Mouse (Mus musculus) kidney, embryonic 16.5 days (tissue): ENCODE data around the gene Tctex1d1. TPM values are rescaled to one million over a fixed set of nuclear protein-coding genes. Genes with fewer than 3 reads are reported as not detected.

Source experiments
- ATAC-seq: fragments of 200-750 bp; cut with Nextera tagmentation; 2 replicates; pipeline ENCODE4 v1.8.0; 2017; ENCODE audit warnings: moderate TSS enrichment; ENCODE audit not compliant: low FRiP score, low TSS enrichment
- H3K27ac ChIP-seq: fragments of 300-500 bp; sonication (generic); 2 replicates; pipeline ENCODE4 v1.5.1; 2014; ENCODE audit warnings: low read length
- H3K27me3 ChIP-seq: fragments of 300-500 bp; sonication (generic); 2 replicates; pipeline ENCODE4 v1.6.1; 2014; ENCODE audit warnings: low read length, control low read depth, mixed read lengths; ENCODE audit not compliant: insufficient read depth
- H3K36me3 ChIP-seq: fragments of 300-500 bp; sonication (generic); 2 replicates; pipeline ENCODE4 v1.6.1; 2014; ENCODE audit warnings: low read length, control low read depth, mixed read lengths; ENCODE audit not compliant: insufficient read depth
- H3K4me1 ChIP-seq: fragments of 300-500 bp; sonication (generic); 2 replicates; pipeline ENCODE4 v1.6.1; 2014; ENCODE audit warnings: low read length, control low read depth, mixed read lengths; ENCODE audit not compliant: insufficient read depth
- H3K4me2 ChIP-seq: fragments of 300-500 bp; sonication (generic); replicated peaks from 2 replicates; pipeline ENCODE4 v1.6.1; 2014; ENCODE audit warnings: low read depth, low read length
- H3K4me3 ChIP-seq: fragments of 300-500 bp; sonication (generic); 2 replicates; pipeline ENCODE4 v1.5.1; 2014; ENCODE audit warnings: mild to moderate bottlenecking, low read length
- H3K9ac ChIP-seq: fragments of 300-500 bp; sonication (generic); replicated peaks from 2 replicates; pipeline ENCODE4 v1.6.1; 2014; ENCODE audit warnings: low read length
- H3K9me3 ChIP-seq: fragments of 300-500 bp; sonication (generic); 2 replicates; pipeline ENCODE4 v1.6.1; 2016; ENCODE audit warnings: low read length, control low read depth
- WGBS: fragments of 180-500 bp; shearing (Covaris S2); extraction: QIAGEN DNeasy Blood & Tissue Kit; methylation state at CpG from one replicate; pipeline ENCODE4 v1.1.7; 2014; 5-methylcytosine and 5-hydroxymethylcytosine counted together
- polyA plus RNA-seq: library from polyadenylated mRNA; unstranded; fragments of >200 nt; fragmentation: Nextera tagmentation; extraction: Ambion mirVana; gene quantifications from 2 replicates; pipeline ENCODE4 v1.2.1, GENCODE M21; 2015

Tctex1d1 gene
- polyA plus RNA-seq, 1 experiment from 2014 or later: 0.61 TPM

GRCm38 (mm10) chr4:102967811-102968210 lies 10.6 kb upstream of the Tctex1d1 start:
- Histone ChIP-seq H3K27me3 (no peaks in the 10 kb centered on the region), H3K4me1 (no peaks in the 10 kb centered on the region), H3K9me3 (no peaks in the 10 kb centered on the region), H3K36me3 (no peaks in the 10 kb centered on the region), H3K4me3 (no peak overlapping the region), H3K4me2 (no peak overlapping the region), H3K9ac (no peak overlapping the region), H3K27ac (no peak overlapping the region)
- ATAC-seq: no peak
- 56% methylated on average over 15 of the region's 15 CpGs for WGBS

GRCm38 (mm10) chr4:102969599-102969998 lies 8.8 kb upstream of the Tctex1d1 start:
- Histone ChIP-seq H3K4me3 (no peak overlapping the region), H3K9me3 (no peaks in the 10 kb centered on the region), H3K4me1 (no peaks in the 10 kb centered on the region), H3K4me2 (no peak overlapping the region), H3K36me3 (no peaks in the 10 kb centered on the region), H3K27me3 (no peaks in the 10 kb centered on the region), H3K9ac (no peak overlapping the region), H3K27ac (no peak overlapping the region)
- 93% methylated on average over 5 of the region's 5 CpGs for WGBS
- no peak for ATAC-seq

GRCm38 (mm10) chr4:102971159-102971558 lies 7.2 kb upstream of the Tctex1d1 start:
- no peaks in the 10 kb centered on the region for H3K36me3 ChIP-seq
- no peak overlapping the region for H3K27ac ChIP-seq
- 74% methylated on average over 5 of the region's 5 CpGs for WGBS
- H3K9me3 ChIP-seq: no peaks in the 10 kb centered on the region
- no peak overlapping the region for H3K9ac ChIP-seq
- ATAC-seq: no peak
- H3K4me1 ChIP-seq: no peaks in the 10 kb centered on the region; the same call in 1 of the 2 replicates
- no peak overlapping the region for H3K4me2 ChIP-seq
- no peaks in the 10 kb centered on the region for H3K27me3 ChIP-seq
- no peak overlapping the region for H3K4me3 ChIP-seq

- no peaks in the 10 kb centered on the region; the same call in 1 of the 2 replicates for H3K4me1 ChIP-seq
- H3K27ac ChIP-seq: no peak overlapping the region
- 84% methylated on average over 3 of the region's 3 CpGs for WGBS
- H3K9ac ChIP-seq: no peak overlapping the region
- H3K4me2 ChIP-seq: no peak overlapping the region
- no peak overlapping the region for H3K4me3 ChIP-seq
- no peaks in the 10 kb centered on the region for H3K36me3 ChIP-seq
- no peaks in the 10 kb centered on the region for H3K27me3 ChIP-seq
- no peak for ATAC-seq
- H3K9me3 ChIP-seq: no peaks in the 10 kb centered on the region
Observed at GRCm38 (mm10) chr4:102972071-102972470, 6.3 kb upstream of the Tctex1d1 start.

GRCm38 (mm10) chr4:102974172-102974571 lies 4.2 kb upstream of the Tctex1d1 start:
- Histone ChIP-seq H3K4me2 (no peak overlapping the region), H3K27ac (no peak overlapping the region), H3K4me3 (no peak overlapping the region), H3K4me1 (peaks cover 12% of the 10 kb centered on the region; the same call in 1 of the 2 replicates), H3K9me3 (no peaks in the 10 kb centered on the region), H3K36me3 (no peaks in the 10 kb centered on the region), H3K9ac (no peak overlapping the region), H3K27me3 (peaks cover 6% of the 10 kb centered on the region; the same call in 1 of the 2 replicates)
- WGBS: 69% methylated on average over 5 of the region's 5 CpGs
- no peak for ATAC-seq

- Histone ChIP-seq H3K27ac (no peak overlapping the region), H3K36me3 (no peaks in the 10 kb centered on the region), H3K4me2 (no peak overlapping the region), H3K9ac (no peak overlapping the region), H3K9me3 (no peaks in the 10 kb centered on the region), H3K4me1 (peaks cover 12% of the 10 kb centered on the region; the same call in 1 of the 2 replicates), H3K27me3 (peaks cover 6% of the 10 kb centered on the region; the same call in 1 of the 2 replicates), H3K4me3 (no peak overlapping the region)
- no peak for ATAC-seq
- WGBS: 46% methylated on average over 12 of the region's 12 CpGs
Observed at GRCm38 (mm10) chr4:102976290-102977275, 1.8 kb upstream of the Tctex1d1 start.

- WGBS: 11% methylated on average over 16 of the region's 16 CpGs
- Histone ChIP-seq H3K4me3 (peak overlapping the region; percentile 21; the same call in 1 of the 2 replicates), H3K9me3 (no peaks in the 10 kb centered on the region), H3K4me1 (peaks cover 12% of the 10 kb centered on the region; the same call in 1 of the 2 replicates), H3K27me3 (peaks cover 6% of the 10 kb centered on the region; the same call in 1 of the 2 replicates), H3K27ac (no peak overlapping the region), H3K9ac (no peak overlapping the region), H3K36me3 (no peaks in the 10 kb centered on the region), H3K4me2 (peak overlapping the region; percentile 58)
- no peak for ATAC-seq
Observed at GRCm38 (mm10) chr4:102977778-102978321, 556 bp upstream of the Tctex1d1 start.

- Histone ChIP-seq H3K4me1 (peaks cover 12% of the 10 kb centered on the region; the same call in 1 of the 2 replicates), H3K9me3 (no peaks in the 10 kb centered on the region), H3K27me3 (peaks cover 6% of the 10 kb centered on the region; the same call in 1 of the 2 replicates), H3K4me2 (peak overlapping the region; percentile 58), H3K4me3 (no peak overlapping the region; the same call in 1 of the 2 replicates), H3K36me3 (no peaks in the 10 kb centered on the region), H3K27ac (no peak overlapping the region), H3K9ac (no peak overlapping the region)
- no peak for ATAC-seq
- WGBS: 47% methylated on average over 5 of the region's 5 CpGs
Observed at GRCm38 (mm10) chr4:102979385-102979784, 979 bp downstream of the Tctex1d1 start.

GRCm38 (mm10) chr4:102981709-102982108 lies 3.3 kb downstream of the Tctex1d1 start:
- no peaks in the 10 kb centered on the region for H3K36me3 ChIP-seq
- WGBS: 78% methylated on average over 8 of the region's 8 CpGs
- ATAC-seq: no peak
- no peak overlapping the region for H3K27ac ChIP-seq
- H3K4me1 ChIP-seq: peaks cover 12% of the 10 kb centered on the region; the same call in 1 of the 2 replicates
- no peaks in the 10 kb centered on the region for H3K9me3 ChIP-seq
- peaks cover 6% of the 10 kb centered on the region; the same call in 1 of the 2 replicates for H3K27me3 ChIP-seq
- H3K4me2 ChIP-seq: no peak overlapping the region
- H3K4me3 ChIP-seq: no peak overlapping the region
- H3K9ac ChIP-seq: no peak overlapping the region
